ENCODE assay signal across 15 mouse cellular contexts in genomic region chr14:26812734-26813133, GRCm38 (mm10).
"Had no signal": no experiment of that assay in that cellular context is flagged by ENCODE, and none has a peak within 500 bp of the region (broad histone marks: within the 10 kb centered on the region; RNA-seq: fewer than 3 reads in every experiment).

No protein-coding gene starts in this region.

- H3K4me1 ChIP-seq: kidney, embryonic 15.5 days; limb, embryonic 13.5 days; liver, embryonic 12.5 days; midbrain, embryonic 10.5 days; midbrain, embryonic 15.5 days; neural tube, embryonic 13.5 days had no signal

- H3K27ac ChIP-seq: kidney, embryonic 15.5 days; limb, embryonic 13.5 days; liver, embryonic 12.5 days; midbrain, embryonic 10.5 days; midbrain, embryonic 15.5 days; neural tube, embryonic 13.5 days had no signal

- H3K4me3 ChIP-seq: kidney, embryonic 15.5 days; limb, embryonic 13.5 days; liver, embryonic 12.5 days; midbrain, embryonic 10.5 days; midbrain, embryonic 15.5 days; neural tube, embryonic 13.5 days had no signal

- DNase-seq: layer of hippocampus, adult 9-11 months; layer of hippocampus, postnatal 36 days; lung, embryonic 14.5 days; lung, postnatal 10 days; lung, postnatal 4 days; retina, postnatal 1 day; right cerebral cortex, postnatal 4 days; spleen, adult 18-20 months; thymus, postnatal 14 days had no signal

- H3K27me3 ChIP-seq: kidney, embryonic 15.5 days; limb, embryonic 13.5 days; liver, embryonic 12.5 days; midbrain, embryonic 15.5 days; neural tube, embryonic 13.5 days had no signal

- H3K36me3 ChIP-seq: kidney, embryonic 15.5 days; limb, embryonic 13.5 days; liver, embryonic 12.5 days; midbrain, embryonic 10.5 days; midbrain, embryonic 15.5 days; neural tube, embryonic 13.5 days had no signal
